Mouse (Mus musculus) neural tube, embryonic 11.5 days (tissue): ENCODE measurements around the gene Tnfrsf21. TPM values are rescaled to one million over a fixed set of nuclear protein-coding genes. Genes with fewer than 3 reads are reported as not detected.

Experiments used
- ATAC-seq: fragments of 200-750 bp; cut with Nextera tagmentation; 2 replicates; pipeline ENCODE4 v1.8.0; 2017; ENCODE audit warnings: moderate number of reproducible peaks, mild to moderate bottlenecking, moderate TSS enrichment, moderate library complexity; ENCODE audit not compliant: insufficient read depth, low FRiP score, low TSS enrichment
- DNase-seq: peaks from one replicate; pipeline ENCODE4 v3.0.0-alpha.2; 2015; ENCODE audit warnings: low spot score
- H3K27ac ChIP-seq: fragments of 300-500 bp; sonication (generic); 2 replicates; pipeline ENCODE4 v1.5.1; 2014; ENCODE audit warnings: low read depth, mild to moderate bottlenecking, low read length
- H3K27me3 ChIP-seq: fragments of 300-500 bp; sonication (generic); 2 replicates; pipeline ENCODE4 v1.6.1; 2014; ENCODE audit warnings: mild to moderate bottlenecking, low read length, mixed read lengths; ENCODE audit not compliant: control insufficient read depth, insufficient read depth
- H3K36me3 ChIP-seq: fragments of 300-500 bp; sonication (generic); 2 replicates; pipeline ENCODE4 v1.6.1; 2014; ENCODE audit warnings: mild to moderate bottlenecking, low read length, moderate library complexity, mixed read lengths; ENCODE audit not compliant: control insufficient read depth, insufficient read depth
- H3K4me1 ChIP-seq: fragments of 300-500 bp; sonication (generic); 2 replicates; pipeline ENCODE4 v1.6.1; 2014; ENCODE audit warnings: low read length, mixed read lengths; ENCODE audit not compliant: control insufficient read depth, insufficient read depth
- H3K4me2 ChIP-seq: fragments of 300-500 bp; sonication (generic); 2 replicates; pipeline ENCODE4 v1.6.1; 2014; ENCODE audit warnings: low read depth, mild to moderate bottlenecking, moderate library complexity
- H3K4me3 ChIP-seq: fragments of 300-500 bp; sonication (generic); 2 replicates; pipeline ENCODE4 v1.5.1; 2014; ENCODE audit warnings: low read depth, low read length
- H3K9ac ChIP-seq: fragments of 300-500 bp; sonication (generic); 2 replicates; pipeline ENCODE4 v1.6.1; 2014; ENCODE audit warnings: mild to moderate bottlenecking, low read length
- H3K9me3 ChIP-seq: fragments of 300-500 bp; sonication (generic); 2 replicates; pipeline ENCODE4 v1.6.1; 2016; ENCODE audit warnings: low read length; ENCODE audit not compliant: control insufficient read depth
- WGBS: fragments of 180-500 bp; shearing (Covaris S2); extraction: QIAGEN DNeasy Blood & Tissue Kit; methylation state at CpG from one replicate; pipeline ENCODE4 v1.1.7; 2014; 5-methylcytosine and 5-hydroxymethylcytosine counted together
- polyA plus RNA-seq: library from polyadenylated mRNA; unstranded; fragments of >200 nt; fragmentation: Nextera tagmentation; extraction: Ambion mirVana; gene quantifications from 2 replicates; pipeline ENCODE4 v1.2.1, GENCODE M21; 2014

Tnfrsf21 gene
- polyA plus RNA-seq = 45.5 and 50.1 TPM in 2 replicates

GRCm38 (mm10) chr17:43016371-43017331 is at the start of gene Tnfrsf21:
Gene Tnfrsf21 (plus strand): TSS chr17:43016555.
- peak within 1 kb of the TSS; percentile 62 for H3K4me2 ChIP-seq
- H3K4me3 ChIP-seq = peak within 1 kb of the TSS; percentile 73
- peak within 1 kb of the TSS; percentile 75 for H3K27ac ChIP-seq
- H3K9ac ChIP-seq = peak within 1 kb of the TSS; percentile 90
- no peaks in the 10 kb centered on the region for H3K9me3 ChIP-seq
- ATAC-seq (peak; percentile 94), DNase-seq (peak; percentile 95)
- H3K27me3 ChIP-seq = no peaks in the 10 kb centered on the region
- under 1% methylated on average over 79 of the region's 80 CpGs for WGBS
- H3K36me3 ChIP-seq = no peaks in the 10 kb centered on the region; the same call in 1 of the 2 replicates
- H3K4me1 ChIP-seq = 0 out of 2 replicates have a peak, but pooled peaks cover 3% of the 10 kb centered on the region

- H3K4me3 ChIP-seq = no peak overlapping the region
- WGBS = 88% methylated on average over 2 of the region's 2 CpGs
- no peaks in the 10 kb centered on the region for H3K27me3 ChIP-seq
- H3K4me1 ChIP-seq = no peaks in the 10 kb centered on the region
- H3K9ac ChIP-seq = no peak overlapping the region
- H3K27ac ChIP-seq = no peak overlapping the region
- H3K36me3 ChIP-seq = no peaks in the 10 kb centered on the region
- no peaks in the 10 kb centered on the region for H3K9me3 ChIP-seq
- H3K4me2 ChIP-seq = no peak overlapping the region
- DNase-seq (no peak), ATAC-seq (no peak)
These were observed 48.2 kb upstream of the Tnfrsf21 start for GRCm38 (mm10) chr17:42968174-42968573.

- Histone ChIP-seq H3K4me3 (no peak overlapping the region), H3K4me1 (no peaks in the 10 kb centered on the region), H3K4me2 (no peak overlapping the region), H3K9ac (no peak overlapping the region), H3K9me3 (no peaks in the 10 kb centered on the region), H3K36me3 (no peaks in the 10 kb centered on the region), H3K27me3 (no peaks in the 10 kb centered on the region), H3K27ac (no peak overlapping the region)
- 84% methylated on average over 18 of the region's 18 CpGs for WGBS
- ATAC-seq (no peak), DNase-seq (no peak)
These were observed 40.9 kb upstream of the Tnfrsf21 start for GRCm38 (mm10) chr17:42975312-42975996.

GRCm38 (mm10) chr17:42977766-42978165 is 38.6 kb upstream of the Tnfrsf21 start:
- Histone ChIP-seq H3K4me3 (no peak overlapping the region), H3K4me1 (no peaks in the 10 kb centered on the region), H3K4me2 (no peak overlapping the region), H3K9ac (no peak overlapping the region), H3K9me3 (no peaks in the 10 kb centered on the region), H3K36me3 (no peaks in the 10 kb centered on the region), H3K27ac (no peak overlapping the region), H3K27me3 (no peaks in the 10 kb centered on the region)
- DNase-seq = no peak
- 76% methylated on average over 7 of the region's 7 CpGs for WGBS
- ATAC-seq = no peak

GRCm38 (mm10) chr17:42978345-42978744 is 38.0 kb upstream of the Tnfrsf21 start:
- Histone ChIP-seq H3K4me1 (no peaks in the 10 kb centered on the region), H3K4me2 (no peak overlapping the region), H3K4me3 (no peak overlapping the region), H3K36me3 (no peaks in the 10 kb centered on the region), H3K9me3 (no peaks in the 10 kb centered on the region), H3K27ac (no peak overlapping the region), H3K27me3 (no peaks in the 10 kb centered on the region), H3K9ac (no peak overlapping the region)
- DNase-seq = peak; percentile 38
- 53% methylated on average over 4 of the region's 4 CpGs for WGBS
- ATAC-seq = peak; percentile 74

GRCm38 (mm10) chr17:42981806-42982205 is 34.5 kb upstream of the Tnfrsf21 start:
- Histone ChIP-seq H3K4me2 (no peak overlapping the region), H3K9ac (no peak overlapping the region), H3K36me3 (no peaks in the 10 kb centered on the region), H3K4me1 (no peaks in the 10 kb centered on the region), H3K4me3 (no peak overlapping the region), H3K27ac (no peak overlapping the region), H3K9me3 (no peaks in the 10 kb centered on the region), H3K27me3 (no peaks in the 10 kb centered on the region)
- no peak for ATAC-seq
- 94% methylated on average over 3 of the region's 3 CpGs for WGBS
- no peak for DNase-seq

GRCm38 (mm10) chr17:42982568-42982967 is 33.8 kb upstream of the Tnfrsf21 start:
- Histone ChIP-seq H3K27me3 (no peaks in the 10 kb centered on the region), H3K36me3 (no peaks in the 10 kb centered on the region), H3K9me3 (no peaks in the 10 kb centered on the region), H3K27ac (no peak overlapping the region), H3K9ac (no peak overlapping the region), H3K4me2 (no peak overlapping the region), H3K4me1 (no peaks in the 10 kb centered on the region), H3K4me3 (no peak overlapping the region)
- 56% methylated on average over 4 of the region's 4 CpGs for WGBS
- ATAC-seq (no peak), DNase-seq (no peak)

- Histone ChIP-seq H3K4me2 (no peak overlapping the region), H3K36me3 (no peaks in the 10 kb centered on the region), H3K27ac (no peak overlapping the region), H3K27me3 (no peaks in the 10 kb centered on the region), H3K4me1 (no peaks in the 10 kb centered on the region), H3K4me3 (no peak overlapping the region), H3K9ac (no peak overlapping the region), H3K9me3 (no peaks in the 10 kb centered on the region)
- no peak for ATAC-seq
- no peak for DNase-seq
- WGBS = 53% methylated on average over 9 of the region's 9 CpGs
These were observed 30.3 kb upstream of the Tnfrsf21 start for GRCm38 (mm10) chr17:42985837-42986589.
